Mouse (Mus musculus): ENCODE data around the gene Arrdc2. TPM values are rescaled to one million over a fixed set of nuclear protein-coding genes. Genes with fewer than 3 reads are reported as not detected.

The Arrdc2 gene
- polyA plus RNA-seq, 1 experiment from 2014 or later, result 7.2 TPM

GRCm38 (mm10) chr8:70845108-70845507 lies 5.6 kb upstream of the Arrdc2 start:
- Histone ChIP-seq H3K4me2 (replicated peaks) (no peak overlapping the region), H3K27me3 (ENCODE audit: control insufficient read depth, insufficient read depth, low read length) (no peaks in the 10 kb centered on the region), H3K9ac (no peak overlapping the region), H3K9me3 (ENCODE audit: control insufficient read depth, low read length) (no peaks in the 10 kb centered on the region), H3K36me3 (replicated peaks; ENCODE audit: control insufficient read depth, insufficient read depth) (no peaks in the 10 kb centered on the region), H3K4me3 (replicated peaks; ENCODE audit: low read length) (no peak overlapping the region), H3K4me1 (replicated peaks; ENCODE audit: control insufficient read depth, insufficient read depth, low read length) (peaks cover 3% of the 10 kb centered on the region; the same call in 1 of the 2 replicates), H3K27ac (no peak overlapping the region)
- 44% methylated on average over 5 of the region's 5 CpGs for WGBS
- ATAC-seq (ENCODE audit: low FRiP score) (no peak), DNase-seq (ENCODE audit: low spot score) (no peak)

- H3K9ac ChIP-seq, result no peak overlapping the region
- H3K4me1 ChIP-seq (replicated peaks; ENCODE audit: control insufficient read depth, insufficient read depth, low read length), result peaks cover 3% of the 10 kb centered on the region; the same call in 1 of the 2 replicates
- H3K9me3 ChIP-seq (ENCODE audit: control insufficient read depth, low read length), result no peaks in the 10 kb centered on the region
- no peaks in the 10 kb centered on the region for H3K36me3 ChIP-seq (replicated peaks; ENCODE audit: control insufficient read depth, insufficient read depth)
- WGBS, result 2% methylated on average over 6 of the region's 6 CpGs
- H3K4me3 ChIP-seq (replicated peaks; ENCODE audit: low read length), result no peak overlapping the region
- peak; percentile 86 for DNase-seq (ENCODE audit: low spot score)
- no peak overlapping the region for H3K4me2 ChIP-seq (replicated peaks)
- H3K27me3 ChIP-seq (ENCODE audit: control insufficient read depth, insufficient read depth, low read length), result no peaks in the 10 kb centered on the region
- H3K27ac ChIP-seq, result no peak overlapping the region
- ATAC-seq (ENCODE audit: low FRiP score), result no peak
These were observed 5.0 kb upstream of the Arrdc2 start for GRCm38 (mm10) chr8:70844523-70844922.

- no peaks in the 10 kb centered on the region for H3K36me3 ChIP-seq (replicated peaks; ENCODE audit: control insufficient read depth, insufficient read depth)
- no peaks in the 10 kb centered on the region for H3K27me3 ChIP-seq (ENCODE audit: control insufficient read depth, insufficient read depth, low read length)
- 91% methylated on average over 8 of the region's 8 CpGs for WGBS
- H3K4me2 ChIP-seq (replicated peaks), result no peak overlapping the region
- no peak overlapping the region for H3K9ac ChIP-seq
- peaks cover 3% of the 10 kb centered on the region; the same call in 1 of the 2 replicates for H3K4me1 ChIP-seq (replicated peaks; ENCODE audit: control insufficient read depth, insufficient read depth, low read length)
- ATAC-seq (ENCODE audit: low FRiP score) (no peak), DNase-seq (ENCODE audit: low spot score) (no peak)
- H3K27ac ChIP-seq, result no peak overlapping the region
- no peak overlapping the region for H3K4me3 ChIP-seq (replicated peaks; ENCODE audit: low read length)
- no peaks in the 10 kb centered on the region for H3K9me3 ChIP-seq (ENCODE audit: control insufficient read depth, low read length)
These were observed 4.4 kb upstream of the Arrdc2 start for GRCm38 (mm10) chr8:70843941-70844340.

- H3K4me1 ChIP-seq (replicated peaks; ENCODE audit: control insufficient read depth, insufficient read depth, low read length), result peaks cover 3% of the 10 kb centered on the region; the same call in 1 of the 2 replicates
- no peaks in the 10 kb centered on the region for H3K9me3 ChIP-seq (ENCODE audit: control insufficient read depth, low read length)
- DNase-seq (ENCODE audit: low spot score) (no peak), ATAC-seq (ENCODE audit: low FRiP score) (no peak)
- no peak overlapping the region for H3K4me2 ChIP-seq (replicated peaks)
- H3K4me3 ChIP-seq (replicated peaks; ENCODE audit: low read length), result no peak overlapping the region
- H3K27ac ChIP-seq, result no peak overlapping the region
- no peaks in the 10 kb centered on the region for H3K36me3 ChIP-seq (replicated peaks; ENCODE audit: control insufficient read depth, insufficient read depth)
- WGBS, result 86% methylated on average over 5 of the region's 5 CpGs
- no peaks in the 10 kb centered on the region for H3K27me3 ChIP-seq (ENCODE audit: control insufficient read depth, insufficient read depth, low read length)
- H3K9ac ChIP-seq, result no peak overlapping the region
These were observed 3.8 kb upstream of the Arrdc2 start for GRCm38 (mm10) chr8:70843214-70843773.

GRCm38 (mm10) chr8:70842484-70842883 lies 3.0 kb upstream of the Arrdc2 start:
- no peak for DNase-seq (ENCODE audit: low spot score)
- no peak overlapping the region for H3K27ac ChIP-seq
- 67% methylated on average over 25 of the region's 25 CpGs for WGBS
- no peak for ATAC-seq (ENCODE audit: low FRiP score)
- peaks cover 3% of the 10 kb centered on the region; the same call in 1 of the 2 replicates for H3K4me1 ChIP-seq (replicated peaks; ENCODE audit: control insufficient read depth, insufficient read depth, low read length)
- no peaks in the 10 kb centered on the region for H3K36me3 ChIP-seq (replicated peaks; ENCODE audit: control insufficient read depth, insufficient read depth)
- H3K9me3 ChIP-seq (ENCODE audit: control insufficient read depth, low read length), result no peaks in the 10 kb centered on the region
- no peaks in the 10 kb centered on the region for H3K27me3 ChIP-seq (ENCODE audit: control insufficient read depth, insufficient read depth, low read length)
- H3K4me2 ChIP-seq (replicated peaks), result no peak overlapping the region
- H3K9ac ChIP-seq, result no peak overlapping the region
- H3K4me3 ChIP-seq (replicated peaks; ENCODE audit: low read length), result no peak overlapping the region

- peaks cover 3% of the 10 kb centered on the region; the same call in 1 of the 2 replicates for H3K4me1 ChIP-seq (replicated peaks; ENCODE audit: control insufficient read depth, insufficient read depth, low read length)
- no peak overlapping the region for H3K4me3 ChIP-seq (replicated peaks; ENCODE audit: low read length)
- H3K36me3 ChIP-seq (replicated peaks; ENCODE audit: control insufficient read depth, insufficient read depth), result no peaks in the 10 kb centered on the region
- peak; percentile 95 for DNase-seq (ENCODE audit: low spot score)
- 42% methylated on average over 22 of the region's 22 CpGs for WGBS
- H3K27me3 ChIP-seq (ENCODE audit: control insufficient read depth, insufficient read depth, low read length), result no peaks in the 10 kb centered on the region
- no peak overlapping the region for H3K4me2 ChIP-seq (replicated peaks)
- no peak overlapping the region for H3K27ac ChIP-seq
- no peak; the same call in 1 of the 2 replicates for ATAC-seq (ENCODE audit: low FRiP score)
- no peak overlapping the region for H3K9ac ChIP-seq
- H3K9me3 ChIP-seq (ENCODE audit: control insufficient read depth, low read length), result no peaks in the 10 kb centered on the region
These were observed 1.9 kb upstream of the Arrdc2 start for GRCm38 (mm10) chr8:70841147-70842072.

GRCm38 (mm10) chr8:70840590-70840989 lies 1.1 kb upstream of the Arrdc2 start:
- H3K27ac ChIP-seq, result peak overlapping the region; percentile 55; the same call in 1 of the 2 replicates
- DNase-seq (ENCODE audit: low spot score), result no peak
- 0 out of 2 replicates have a peak, but pooled peaks cover 7% of the 10 kb centered on the region for H3K36me3 ChIP-seq (replicated peaks; ENCODE audit: control insufficient read depth, insufficient read depth)
- H3K4me1 ChIP-seq (replicated peaks; ENCODE audit: control insufficient read depth, insufficient read depth, low read length), result peaks cover 3% of the 10 kb centered on the region; the same call in 1 of the 2 replicates
- no peak for ATAC-seq (ENCODE audit: low FRiP score)
- H3K4me2 ChIP-seq (replicated peaks), result no peak overlapping the region
- H3K9ac ChIP-seq, result no peak overlapping the region
- 58% methylated on average over 10 of the region's 10 CpGs for WGBS
- H3K9me3 ChIP-seq (ENCODE audit: control insufficient read depth, low read length), result no peaks in the 10 kb centered on the region
- H3K27me3 ChIP-seq (ENCODE audit: control insufficient read depth, insufficient read depth, low read length), result no peaks in the 10 kb centered on the region
- H3K4me3 ChIP-seq (replicated peaks; ENCODE audit: low read length), result no peak overlapping the region

GRCm38 (mm10) chr8:70838654-70839407 lies 689 bp downstream of the Arrdc2 start:
- H3K4me3 ChIP-seq (replicated peaks; ENCODE audit: low read length), result peak overlapping the region; percentile 44
- H3K9me3 ChIP-seq (ENCODE audit: control insufficient read depth, low read length), result no peaks in the 10 kb centered on the region
- H3K4me2 ChIP-seq (replicated peaks), result peak overlapping the region; percentile 55
- 3% methylated on average over 66 of the region's 66 CpGs for WGBS
- H3K36me3 ChIP-seq (replicated peaks; ENCODE audit: control insufficient read depth, insufficient read depth), result 0 out of 2 replicates have a peak, but pooled peaks cover 10% of the 10 kb centered on the region
- no peak for DNase-seq (ENCODE audit: low spot score)
- ATAC-seq (ENCODE audit: low FRiP score), result peak; percentile 42
- peak overlapping the region; percentile 90 for H3K27ac ChIP-seq
- no peaks in the 10 kb centered on the region; the same call in 1 of the 2 replicates for H3K4me1 ChIP-seq (replicated peaks; ENCODE audit: control insufficient read depth, insufficient read depth, low read length)
- H3K9ac ChIP-seq, result peak overlapping the region; percentile 64
- H3K27me3 ChIP-seq (ENCODE audit: control insufficient read depth, insufficient read depth, low read length), result no peaks in the 10 kb centered on the region

GRCm38 (mm10) chr8:70836666-70837065 lies 2.9 kb downstream of the Arrdc2 start:
- Histone ChIP-seq H3K4me1 (replicated peaks; ENCODE audit: control insufficient read depth, insufficient read depth, low read length) (no peaks in the 10 kb centered on the region; the same call in 1 of the 2 replicates), H3K9me3 (ENCODE audit: control insufficient read depth, low read length) (no peaks in the 10 kb centered on the region), H3K27me3 (ENCODE audit: control insufficient read depth, insufficient read depth, low read length) (no peaks in the 10 kb centered on the region), H3K9ac (no peak overlapping the region), H3K4me2 (replicated peaks) (no peak overlapping the region), H3K4me3 (replicated peaks; ENCODE audit: low read length) (no peak overlapping the region), H3K27ac (no peak overlapping the region), H3K36me3 (replicated peaks; ENCODE audit: control insufficient read depth, insufficient read depth) (0 out of 2 replicates have a peak, but pooled peaks cover 10% of the 10 kb centered on the region)
- DNase-seq (ENCODE audit: low spot score) (no peak), ATAC-seq (ENCODE audit: low FRiP score) (no peak)
- WGBS, result 95% methylated on average over 12 of the region's 12 CpGs
